Mouse (Mus musculus) layer of hippocampus, adult 9-10 months (tissue): ENCODE results near the gene Tmem19.

ENCODE experiments used
- DNase-seq: peaks from one replicate; pipeline ENCODE4 v3.0.0; 2022; ENCODE audit warnings: low spot score

Gene Tmem19

GRCm38 (mm10) chr10:115361840-115362622 is at the start of gene Tmem19:
TSS of gene Tmem19 (minus strand) at chr10:115362501.
- DNase-seq: peak; percentile 78

- DNase-seq: peak; percentile 22
Observed at GRCm38 (mm10) chr10:115406393-115406792, 44.1 kb upstream of the Tmem19 start.

- DNase-seq: no peak
Observed at GRCm38 (mm10) chr10:115391896-115392295, 29.6 kb upstream of the Tmem19 start.

GRCm38 (mm10) chr10:115391076-115391475 is 28.8 kb upstream of the Tmem19 start:
- no peak for DNase-seq

- no peak for DNase-seq
Observed at GRCm38 (mm10) chr10:115387891-115388290, 25.6 kb upstream of the Tmem19 start.

GRCm38 (mm10) chr10:115385018-115386002 is 23.0 kb upstream of the Tmem19 start:
- DNase-seq: no peak

- DNase-seq: peak; percentile 93
Observed at GRCm38 (mm10) chr10:115384221-115385017, 22.1 kb upstream of the Tmem19 start, which contains the start of the genes Thap2 and Zfc3h1. TSS of gene Thap2 (minus strand) at chr10:115384443. TSS of gene Zfc3h1 (plus strand) at chr10:115384959.

- DNase-seq: no peak
Observed at GRCm38 (mm10) chr10:115383644-115384220, 21.4 kb upstream of the Tmem19 start.

GRCm38 (mm10) chr10:115382846-115383643 is 20.7 kb upstream of the Tmem19 start:
- DNase-seq: no peak

- no peak for DNase-seq
Observed at GRCm38 (mm10) chr10:115381506-115382084, 19.3 kb upstream of the Tmem19 start.

- no peak for DNase-seq
Observed at GRCm38 (mm10) chr10:115363151-115363550, 850 bp upstream of the Tmem19 start.

GRCm38 (mm10) chr10:115362623-115362964 is 293 bp upstream of the Tmem19 start:
- no peak for DNase-seq

GRCm38 (mm10) chr10:115359066-115359465 is 3.2 kb downstream of the Tmem19 start:
- DNase-seq: no peak

- no peak for DNase-seq
Observed at GRCm38 (mm10) chr10:115358216-115358919, 3.9 kb downstream of the Tmem19 start.

- no peak for DNase-seq
Observed at GRCm38 (mm10) chr10:115356106-115356505, 6.2 kb downstream of the Tmem19 start.

GRCm38 (mm10) chr10:115355016-115355415 is 7.3 kb downstream of the Tmem19 start:
- no peak for DNase-seq

GRCm38 (mm10) chr10:115354553-115354952 is 7.7 kb downstream of the Tmem19 start:
- DNase-seq: no peak

- DNase-seq: no peak
Observed at GRCm38 (mm10) chr10:115350810-115351397, 11.4 kb downstream of the Tmem19 start.

GRCm38 (mm10) chr10:115349509-115349908 is 12.8 kb downstream of the Tmem19 start:
- no peak for DNase-seq
